Mouse (Mus musculus): Measurements from ENCODE around the gene Ncf4. TPM values are rescaled to one million over a fixed set of nuclear protein-coding genes. Genes with fewer than 3 reads are reported as not detected.

Ncf4 gene
- total RNA-seq (2023; ENCODE audit: inconsistent age): 273 to 314 TPM (median 305 TPM) in 4 replicates

DNA sequence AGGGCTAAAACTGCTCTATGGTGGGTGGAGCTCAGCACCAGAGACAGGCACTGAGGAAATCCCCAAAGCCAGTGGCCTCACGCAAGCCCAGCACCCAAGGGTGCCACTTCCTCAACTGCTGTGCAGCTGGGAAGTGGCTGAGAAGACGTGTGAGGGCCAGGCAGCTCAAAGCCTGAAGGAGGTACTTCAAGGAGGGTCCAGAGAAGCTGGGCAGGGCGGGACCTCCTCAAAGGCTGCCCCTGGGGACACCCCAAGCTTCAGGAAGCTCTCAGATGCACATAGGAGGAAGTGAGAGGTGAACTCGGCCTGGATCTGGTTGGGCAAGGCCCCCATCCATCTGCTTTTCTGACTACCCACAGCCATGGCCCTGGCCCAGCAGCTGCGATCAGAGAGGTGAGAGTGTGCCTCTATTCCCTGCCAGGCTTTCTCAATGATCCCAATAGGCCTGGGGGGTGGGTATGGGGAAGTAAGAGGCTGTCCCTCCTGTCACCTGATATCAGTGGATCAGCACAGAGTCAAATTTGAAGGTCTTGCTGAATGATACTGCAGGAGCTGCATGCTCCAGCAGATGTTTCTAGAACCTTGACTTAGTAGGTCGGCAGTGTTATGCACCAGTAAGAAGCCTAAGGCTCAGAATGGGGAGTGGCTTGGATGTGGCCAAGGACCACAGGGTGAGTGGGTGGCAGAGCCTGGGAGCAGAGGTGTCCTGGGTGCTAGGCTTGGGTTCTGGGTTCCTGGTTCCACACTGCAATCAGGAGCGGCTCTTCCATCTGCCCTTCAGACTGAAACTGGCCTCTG lies at the start of gene Ncf4:
Gene Ncf4, plus strand, starts transcription at position 107 of the 798 bp plus-strand sequence.

DNA sequence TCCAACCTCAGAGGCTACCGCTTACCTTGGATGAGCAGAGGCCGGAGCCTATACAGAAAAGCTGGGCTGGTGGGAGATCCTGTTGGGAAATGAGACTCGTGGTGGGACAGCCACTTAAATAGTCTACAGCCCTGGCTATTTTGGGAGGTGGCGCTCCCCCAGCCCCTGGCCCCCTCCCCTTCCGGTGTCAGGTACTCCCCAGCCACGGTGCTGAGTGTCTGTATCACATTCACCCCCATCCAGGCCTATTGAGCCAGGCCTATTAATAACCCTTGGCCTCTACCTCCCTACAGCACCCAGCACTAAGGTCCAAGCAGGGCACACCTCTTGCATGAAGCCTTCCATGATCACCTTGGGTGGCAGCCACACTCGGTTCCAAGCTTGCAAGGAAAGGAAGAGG lies 38.3 kb upstream of the Ncf4 start, which contains the start of gene Pvalb:
Gene Pvalb, minus strand, starts transcription at position 89 of the 400 bp plus-strand sequence.

DNA sequence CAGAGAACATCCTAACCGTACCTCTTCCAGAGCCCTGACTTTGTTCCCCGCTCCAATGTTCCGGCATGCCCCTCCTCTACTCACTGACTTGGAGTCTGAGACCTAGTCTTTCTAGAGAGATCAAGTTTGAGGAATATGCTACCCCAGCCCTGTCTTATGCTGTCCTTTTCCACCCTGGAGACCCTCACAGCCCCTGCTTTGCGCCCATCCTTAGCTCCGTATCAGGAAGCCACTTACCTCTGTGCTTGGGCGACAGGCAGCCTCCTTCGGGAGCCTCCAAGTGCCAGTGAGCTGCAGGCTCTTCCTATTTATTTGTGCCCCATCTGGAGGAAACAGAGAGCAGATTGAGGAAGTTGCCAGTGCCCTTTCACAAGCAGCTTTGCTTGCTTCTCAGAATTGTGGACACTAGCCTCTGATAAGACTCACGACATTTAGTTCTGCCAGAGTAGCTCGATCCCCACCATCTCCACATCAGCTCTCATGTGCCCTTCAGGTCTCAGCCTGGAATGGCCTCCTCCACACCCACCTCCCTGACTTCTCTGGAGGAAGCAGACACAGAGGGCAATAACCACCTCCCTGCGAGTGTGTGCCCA lies 60.8 kb downstream of the Ncf4 start, which contains the start of gene Csf2rb2:
Gene Csf2rb2, minus strand, starts transcription at position 381 of the 593 bp plus-strand sequence.

Other genes starting within 250 kb of the Ncf4 start
- not detected in 4 replicates for gene Cacng2, start 124.8 kb upstream of the Ncf4 start, total RNA-seq (2023; ENCODE audit: inconsistent age)
- 38.3 to 40.6 TPM (median 39.6 TPM) in 4 replicates for gene Ift27, start 70.7 kb upstream of the Ncf4 start, total RNA-seq (2023; ENCODE audit: inconsistent age)
- not detected in 4 replicates for gene Pvalb, start 38.4 kb upstream of the Ncf4 start, total RNA-seq (2023; ENCODE audit: inconsistent age)
- gene Csf2rb2, start 60.9 kb downstream of the Ncf4 start, total RNA-seq (2023; ENCODE audit: inconsistent age): 0.42 to 1.9 TPM (median 0.95 TPM) in 4 replicates
- gene Csf2rb, start 81.0 kb downstream of the Ncf4 start, total RNA-seq (2023; ENCODE audit: inconsistent age): 24.3 to 48.8 TPM (median 30.5 TPM) in 4 replicates
- not detected in 4 replicates for gene Tex33, start 151.1 kb downstream of the Ncf4 start, total RNA-seq (2023; ENCODE audit: inconsistent age)
- 1.5 to 3.0 TPM (median 1.7 TPM) in 4 replicates for gene Tst, start 161.1 kb downstream of the Ncf4 start, total RNA-seq (2023; ENCODE audit: inconsistent age)
- 21.0 to 27.2 TPM (median 24.3 TPM) in 4 replicates for gene Mpst, start 161.6 kb downstream of the Ncf4 start, total RNA-seq (2023; ENCODE audit: inconsistent age)
- gene Kctd17, start 183.8 kb downstream of the Ncf4 start, total RNA-seq (2023; ENCODE audit: inconsistent age): 0.42 TPM in 1 of 4 replicates, not detected in the others
- not detected in 4 replicates for gene Tmprss6, start 223.8 kb downstream of the Ncf4 start, total RNA-seq (2023; ENCODE audit: inconsistent age)

Data from B cell, adult (primary cell).